Mouse (Mus musculus): ENCODE data around the gene Havcr1.

DNA sequence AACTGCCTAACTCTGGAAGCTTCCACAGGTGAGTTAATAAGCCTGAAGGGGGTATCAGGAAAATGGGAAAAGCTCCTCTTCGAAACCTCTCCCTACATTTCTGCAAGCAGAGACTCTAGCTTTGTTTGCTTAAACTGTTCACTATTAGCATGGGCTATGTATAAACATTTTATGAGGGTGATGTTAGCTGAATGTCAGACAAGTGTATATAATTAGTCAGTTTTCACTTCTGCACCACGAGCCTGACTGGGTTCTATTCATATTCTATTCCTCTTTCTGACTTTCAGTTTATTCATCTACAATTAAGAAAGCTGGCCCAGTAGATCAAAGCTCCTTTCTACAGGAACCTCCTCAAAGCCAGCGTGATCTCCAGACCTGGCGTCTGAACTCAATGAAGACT lies 4.6 kb downstream of the Havcr1 start:
- TF ChIP-seq CTCF (IDR thresholded peaks at IDR 0.05; ENCODE audit: borderline replicate concordance, insufficient read depth, low read length) (no peak), POLR2A (IDR thresholded peaks at IDR 0.05; ENCODE audit: low read depth, low read length) (no peak)

Measured in embryonic fibroblast, embryonic 13.5 days (primary cell).